Mouse (Mus musculus): ENCODE data around the gene Zfp112. TPM values are rescaled to one million over a fixed set of nuclear protein-coding genes. Genes with fewer than 3 reads are reported as not detected.
A peak's percentile ranks its signal among the peaks of the same experiment; 100 is the strongest.
"Not testable (repeated sequence)": the region's sequence is repeated elsewhere in the genome, so short reads cannot be mapped to it uniquely, and the experiment has no call there.

Gene Zfp112
- 1 to 10 TPM; 7.5 to 9.1 TPM for total RNA-seq (2021)
- long read RNA-seq, experiment 1, partial matches to known transcripts = 0 of 7 reads
- long read RNA-seq, experiment 1, other reads (novel, unspliced or antisense) = 6 of 7 reads
- long read RNA-seq, experiment 2, partial matches to known transcripts = 1 of 10 reads
- long read RNA-seq, experiment 2, other reads (novel, unspliced or antisense) = 6 of 10 reads

GRCm38 (mm10) chr7:24112156-24112856 is at the start of gene Zfp112:
Gene Zfp112, plus strand, starts transcription at chr7:24112314.
- intact Hi-C loops (cut with DNase I) = loop anchor here (2.0 kb wide), 1 partner anchor 62 kb away; the partner anchor contains the start of gene Zfp114
- peak; percentile 81 to 85 for DNase-seq (ENCODE audit: low spot score in 2 of 2)

DNA sequence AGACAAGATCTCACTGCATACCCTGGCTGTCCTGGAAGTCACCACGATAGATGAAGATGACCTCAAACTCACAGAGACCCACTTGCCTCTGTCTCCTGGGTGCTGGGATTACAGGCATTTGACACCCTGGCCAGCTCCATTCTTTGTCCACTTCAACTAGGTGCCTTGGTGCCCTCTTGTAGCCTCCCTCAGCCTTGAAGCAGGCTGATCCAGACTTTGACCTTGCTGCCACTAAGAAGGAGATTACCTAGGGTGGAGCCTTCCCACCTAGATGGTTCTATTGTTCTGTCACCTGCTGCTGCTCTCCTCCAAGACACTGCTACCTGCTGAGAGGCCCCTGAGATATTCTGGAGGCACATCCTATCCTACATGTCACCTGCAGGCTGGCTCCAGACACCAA is 37.7 kb upstream of the Zfp112 start:
- DNase-seq (ENCODE audit: low spot score in 2 of 2); intact Hi-C loops (cut with DNase I): not testable (repeated sequence)

DNA sequence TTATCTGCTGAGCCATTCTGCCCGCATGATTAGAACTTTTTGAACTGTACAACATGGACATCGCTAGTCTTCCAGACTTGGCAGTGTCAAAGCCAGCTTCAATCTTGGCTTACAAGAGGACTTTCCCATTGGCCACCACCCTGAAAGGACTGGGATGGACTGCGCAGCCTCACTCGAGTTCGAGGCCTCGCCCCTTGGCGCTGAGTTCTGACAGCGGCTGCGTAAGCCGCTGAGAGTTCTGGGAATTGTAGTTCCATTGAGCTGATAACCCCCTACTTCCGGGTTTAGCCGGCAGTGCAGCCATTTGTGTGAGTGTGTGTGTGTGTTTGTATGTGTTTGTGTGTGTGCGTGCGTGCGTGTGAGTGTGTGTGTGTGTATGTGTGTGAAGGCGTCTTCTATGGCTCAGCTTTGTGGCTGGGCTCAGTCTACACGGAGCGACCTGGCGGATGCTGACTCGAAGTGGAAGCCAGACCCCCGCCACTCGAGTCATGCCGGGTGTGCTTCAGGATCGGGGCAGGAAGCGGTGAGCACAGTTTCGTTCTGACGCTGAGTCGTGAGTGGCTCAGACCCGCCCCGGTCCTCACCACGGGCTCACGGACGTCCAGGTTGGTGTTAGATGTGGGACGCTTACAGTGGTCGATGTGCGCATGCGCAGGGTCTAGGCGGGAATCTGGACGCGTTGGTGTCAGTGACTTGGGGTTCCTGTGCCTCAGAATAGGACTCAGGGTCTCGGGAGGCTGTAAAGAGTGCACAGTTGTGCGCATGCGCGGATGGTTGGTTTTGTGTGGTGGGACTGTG is 30.3 kb upstream of the Zfp112 start, which contains the start of gene Zfp180:
TSS of gene Zfp180 (plus strand) at position 291 of the 798 bp plus-strand sequence.
- intact Hi-C loops (cut with DNase I) = no loop called here
- peak; percentile 96 to 98 for DNase-seq (ENCODE audit: low spot score in 2 of 2)

DNA sequence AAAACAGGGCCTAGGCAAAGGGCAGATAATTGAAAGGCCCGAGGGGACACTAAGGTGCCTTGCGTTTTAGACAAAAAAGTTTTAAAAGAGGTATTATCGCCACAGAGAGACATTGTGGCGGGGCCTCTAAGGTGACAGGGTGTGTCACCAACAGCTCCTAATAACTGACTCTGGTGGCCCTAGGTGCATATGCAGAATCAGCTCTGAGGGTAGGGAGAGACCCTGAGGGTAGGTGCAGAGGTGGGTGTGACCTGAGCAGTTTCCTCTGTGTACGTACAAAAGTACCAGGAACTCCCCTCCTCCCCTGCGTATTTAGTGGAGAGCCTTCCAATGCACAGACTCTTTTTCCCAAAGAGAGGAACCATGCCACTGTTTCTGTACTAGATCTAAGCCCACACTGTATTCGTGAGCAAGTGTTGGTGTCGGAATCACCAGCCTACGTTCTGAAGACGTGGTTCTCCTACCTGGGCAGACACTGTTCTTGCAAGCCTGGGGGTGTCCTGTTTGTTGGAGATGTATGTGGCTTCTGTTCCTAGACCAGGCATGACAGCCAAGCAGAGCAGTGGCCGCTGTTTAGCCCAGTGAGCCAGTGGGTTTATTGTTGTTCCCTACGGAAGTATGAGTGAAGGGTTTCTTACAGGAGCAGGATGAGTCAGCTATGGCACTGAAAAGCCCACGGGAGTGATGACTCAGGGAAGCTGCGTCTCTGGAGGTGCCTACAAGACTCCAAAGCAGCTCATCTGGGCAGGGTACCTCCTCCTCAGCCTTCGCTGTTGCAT is 29.5 kb upstream of the Zfp112 start:
- intact Hi-C loops (cut with DNase I) = no loop called here
- peak; percentile 30 to 55 for DNase-seq (ENCODE audit: low spot score in 2 of 2)

DNA sequence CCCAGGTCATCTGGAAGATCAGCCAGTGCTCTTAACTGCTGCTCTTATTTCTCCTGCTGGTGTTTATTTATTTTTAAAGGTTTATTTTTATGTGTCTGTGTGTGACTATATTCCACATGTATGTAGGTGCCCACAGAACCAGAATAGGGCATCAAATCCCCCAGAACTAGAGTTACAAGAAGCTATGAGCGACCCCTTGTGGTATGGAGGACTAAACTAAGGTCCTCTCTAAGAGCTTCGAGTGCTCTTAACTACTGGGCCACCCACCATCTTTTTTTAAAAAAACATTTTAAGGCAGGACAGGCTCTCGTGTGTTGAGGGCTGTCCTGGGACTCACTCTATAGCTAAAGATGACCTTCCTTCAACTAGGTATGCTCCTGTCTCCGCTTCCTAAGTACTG is 25.2 kb upstream of the Zfp112 start:
- no peak for DNase-seq (ENCODE audit: low spot score in 2 of 2)
- intact Hi-C loops (cut with DNase I) = no loop called here

GRCm38 (mm10) chr7:24087485-24088125 is 24.5 kb upstream of the Zfp112 start:
- intact Hi-C loops (cut with DNase I) = no loop called here
- DNase-seq (ENCODE audit: low spot score in 2 of 2) = no peak

DNA sequence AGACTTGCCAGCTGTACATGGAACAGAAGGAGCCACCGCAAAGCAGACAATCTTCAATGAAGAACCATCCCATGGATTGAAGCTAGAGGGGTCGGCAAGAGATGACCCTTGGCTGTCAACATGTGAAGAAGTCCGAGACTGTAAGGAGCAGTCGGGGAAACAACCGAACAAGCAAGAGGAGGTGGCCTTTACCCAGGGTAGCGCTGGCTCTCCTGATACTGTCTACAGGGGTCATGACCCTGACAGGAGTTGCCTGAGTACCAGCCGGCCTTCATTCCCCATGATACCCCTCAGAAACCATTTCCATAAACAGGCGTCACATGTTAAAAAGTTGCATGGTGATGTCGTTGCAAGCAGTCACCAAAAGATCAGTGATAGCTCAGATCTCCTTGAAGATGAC is 7.7 kb upstream of the Zfp112 start:
- intact Hi-C loops (cut with DNase I) = no loop called here
- DNase-seq (ENCODE audit: low spot score in 2 of 2) = no peak

- DNase-seq (ENCODE audit: low spot score in 2 of 2) = no peak
- intact Hi-C loops (cut with DNase I) = no loop called here
These were observed 6.9 kb upstream of the Zfp112 start for GRCm38 (mm10) chr7:24105144-24105703.

GRCm38 (mm10) chr7:24110839-24111238 is 1.3 kb upstream of the Zfp112 start:
- intact Hi-C loops (cut with DNase I) = no loop called here
- DNase-seq (ENCODE audit: low spot score in 2 of 2) = no peak

GRCm38 (mm10) chr7:24111772-24112155 is 350 bp upstream of the Zfp112 start:
- DNase-seq (ENCODE audit: low spot score in 2 of 2) = no peak
- intact Hi-C loops (cut with DNase I) = loop anchor here (2.0 kb wide), 1 partner anchor 63 kb away; the partner anchor contains the start of gene Zfp114

GRCm38 (mm10) chr7:24113001-24113400 is 887 bp downstream of the Zfp112 start:
- intact Hi-C loops (cut with DNase I) = loop anchor here (2.0 kb wide), 1 partner anchor 62 kb away; the partner anchor contains the start of gene Zfp114
- DNase-seq (ENCODE audit: low spot score in 2 of 2) = peak; percentile 14 to 33

GRCm38 (mm10) chr7:24116655-24117054 is 4.5 kb downstream of the Zfp112 start:
- DNase-seq (ENCODE audit: low spot score in 2 of 2) = no peak
- intact Hi-C loops (cut with DNase I) = no loop called here

DNA sequence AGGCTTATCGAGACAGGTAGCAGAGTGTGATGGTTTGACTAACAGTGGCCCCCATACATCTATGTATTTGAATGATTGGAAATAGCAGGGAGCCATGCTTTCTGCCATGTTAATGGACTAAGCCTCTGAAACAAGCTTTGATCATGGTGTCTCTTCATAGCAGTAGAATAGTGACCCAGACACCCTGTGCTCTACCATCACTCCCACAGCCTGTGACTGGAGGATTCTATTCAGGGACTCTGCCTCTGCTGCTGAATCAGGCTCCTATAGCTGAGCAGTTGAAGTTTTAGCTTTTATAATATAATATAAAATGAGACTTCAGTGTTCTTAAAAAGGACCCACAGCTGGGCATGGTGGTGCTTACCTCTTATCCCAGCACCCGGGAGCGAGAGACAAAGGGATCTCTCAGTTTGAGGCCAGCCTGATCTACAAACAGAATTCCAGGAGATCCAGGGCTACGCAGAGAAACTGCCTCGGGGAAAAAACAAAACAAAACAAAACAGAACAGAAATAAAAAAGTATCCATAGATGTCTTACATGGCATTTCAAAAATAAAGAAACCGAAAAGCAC is 21.4 kb downstream of the Zfp112 start:
- no peak for DNase-seq (ENCODE audit: low spot score in 2 of 2)

DNA sequence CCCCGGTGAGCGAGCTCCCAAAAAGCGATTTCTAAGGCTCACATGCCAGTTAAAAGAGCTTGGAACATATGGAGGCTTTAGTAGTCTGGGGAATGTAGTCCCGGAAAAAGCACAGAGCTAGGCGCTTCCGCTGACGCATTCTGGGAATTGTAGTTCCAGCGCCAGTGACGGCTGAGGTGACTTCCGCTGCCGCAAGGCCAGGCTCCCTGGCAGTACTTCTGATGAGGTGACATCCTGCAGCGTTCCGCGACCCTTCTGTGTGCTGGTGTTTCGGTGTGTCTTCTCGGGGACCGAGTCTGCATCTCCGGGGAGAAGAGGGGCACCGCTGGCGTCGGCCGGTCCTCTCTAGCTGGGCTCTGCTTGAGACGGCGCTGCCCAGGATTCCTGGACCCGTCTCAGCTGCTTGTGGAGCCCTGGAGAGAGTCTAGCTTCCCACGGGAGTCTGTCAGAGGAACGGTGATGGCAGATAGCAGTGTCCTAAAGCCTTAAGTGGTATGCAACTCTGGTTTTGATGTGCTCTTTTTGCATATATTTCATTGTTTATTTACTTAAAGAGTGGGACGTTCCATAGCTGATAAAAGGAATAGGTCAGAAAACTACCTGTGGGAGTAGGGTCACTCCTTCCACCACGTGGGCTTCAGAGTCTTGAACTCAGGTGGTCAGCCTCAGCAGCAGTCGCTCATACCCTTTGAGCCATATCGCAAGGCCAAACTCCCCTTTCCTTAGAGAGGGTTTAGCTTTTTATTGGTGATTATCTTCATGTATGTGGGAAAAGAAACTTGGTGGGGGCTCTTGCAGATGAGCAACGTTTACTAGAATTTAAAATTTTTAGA is 22.1 kb downstream of the Zfp112 start, which contains the start of gene Zfp235:
TSS of gene Zfp235 (plus strand) at position 174 of the 833 bp plus-strand sequence.
- peak; percentile 91 to 92 for DNase-seq (ENCODE audit: low spot score in 2 of 2)
- intact Hi-C loops (cut with DNase I) = loop anchor here (5.0 kb wide), 2 partner anchors 123 to 143 kb away; no protein-coding TSS in a partner anchor

More for the DNA sequence above, 21.4 kb downstream of the Zfp112 start:
- intact Hi-C loops (cut with DNase I) = loop anchor here (5.0 kb wide), 2 partner anchors 124 to 144 kb away; no protein-coding TSS in a partner anchor

- DNase-seq (ENCODE audit: low spot score in 2 of 2) = no peak
- intact Hi-C loops (cut with DNase I) = no loop called here
These were observed 30.5 kb downstream of the Zfp112 start for GRCm38 (mm10) chr7:24142566-24142965.

GRCm38 (mm10) chr7:24153272-24153671 is 41.2 kb downstream of the Zfp112 start:
- DNase-seq (ENCODE audit: low spot score in 2 of 2) = no peak
- intact Hi-C loops (cut with DNase I) = no loop called here

DNA sequence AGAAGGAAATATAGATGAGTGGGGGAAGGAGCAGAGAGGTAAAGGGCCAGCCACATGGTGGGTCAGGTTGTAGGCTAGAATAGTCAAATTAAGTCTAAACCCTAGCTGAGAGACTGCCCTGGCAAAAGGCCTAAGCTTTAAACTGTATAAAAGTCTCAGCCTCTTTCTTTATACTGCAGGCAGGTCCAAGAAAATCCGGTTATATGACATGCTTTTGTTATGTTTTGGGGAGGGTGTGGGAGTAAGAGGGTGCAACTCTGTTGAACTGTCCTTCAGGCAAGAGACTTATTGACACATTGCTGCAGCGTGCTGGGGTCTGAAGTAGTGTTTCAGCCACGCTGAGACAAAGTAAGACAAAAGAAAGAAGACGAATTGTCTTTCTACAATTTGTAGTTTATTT is 60.1 kb downstream of the Zfp112 start:
- intact Hi-C loops (cut with DNase I) = no loop called here
- no peak for DNase-seq (ENCODE audit: low spot score in 2 of 2)
